Mouse (Mus musculus): ENCODE results near the gene Ube2o. TPM values are rescaled to one million over a fixed set of nuclear protein-coding genes. Genes with fewer than 3 reads are reported as not detected.

The Ube2o gene
- polyA plus RNA-seq, 1 experiment, result 133 TPM

GRCm38 (mm10) chr11:116491338-116491737 is 89.9 kb downstream of the Ube2o start:
- Histone ChIP-seq H3K27ac (ENCODE audit: control insufficient read depth, insufficient read depth, low read depth, low read length, poor library complexity) (no peak overlapping the region), H3K4me3 (replicated peaks; ENCODE audit: control insufficient read depth, low read depth, low read length) (no peak overlapping the region), H3K4me1 (ENCODE audit: control insufficient read depth, insufficient read depth, low read length) (no peaks in the 10 kb centered on the region; the same call in 1 of the 2 replicates)
- WGBS, result 69% methylated on average over 6 of the region's 6 CpGs
- no peak for TF ChIP-seq POLR2A (IDR thresholded peaks at IDR 0.05; ENCODE audit: borderline replicate concordance, control insufficient read depth, low read depth, low read length)
- TF ChIP-seq CTCF (IDR thresholded peaks at IDR 0.05; ENCODE audit: control insufficient read depth, insufficient read depth, low read length), result no peak

- TF ChIP-seq POLR2A (IDR thresholded peaks at IDR 0.05; ENCODE audit: borderline replicate concordance, control insufficient read depth, low read depth, low read length) (peak; percentile 74; the same call in 1 of the 2 replicates), CTCF (IDR thresholded peaks at IDR 0.05; ENCODE audit: control insufficient read depth, insufficient read depth, low read length) (no peak; the same call in 1 of the 2 replicates)
- WGBS, result under 1% methylated on average over 62 of the region's 62 CpGs
These were observed 90.8 kb downstream of the Ube2o start for GRCm38 (mm10) chr11:116490232-116491107.

GRCm38 (mm10) chr11:116489771-116490231 is 91.4 kb downstream of the Ube2o start:
- under 1% methylated on average over 39 of the region's 39 CpGs for WGBS
- Histone ChIP-seq H3K4me3 (replicated peaks; ENCODE audit: control insufficient read depth, low read depth, low read length) (peak overlapping the region; percentile 75), H3K27ac (ENCODE audit: control insufficient read depth, insufficient read depth, low read depth, low read length, poor library complexity) (peak overlapping the region; percentile 60), H3K4me1 (ENCODE audit: control insufficient read depth, insufficient read depth, low read length) (no peaks in the 10 kb centered on the region; the same call in 1 of the 2 replicates)
- no peak for TF ChIP-seq POLR2A (IDR thresholded peaks at IDR 0.05; ENCODE audit: borderline replicate concordance, control insufficient read depth, low read depth, low read length)
- TF ChIP-seq CTCF (IDR thresholded peaks at IDR 0.05; ENCODE audit: control insufficient read depth, insufficient read depth, low read length), result no peak

More at GRCm38 (mm10) chr11:116490232-116491107, 90.8 kb downstream of the Ube2o start:
- H3K4me3 ChIP-seq (replicated peaks; ENCODE audit: control insufficient read depth, low read depth, low read length), result peak overlapping the region; percentile 75
- peak overlapping the region; percentile 60 for H3K27ac ChIP-seq (ENCODE audit: control insufficient read depth, insufficient read depth, low read depth, low read length, poor library complexity)
- no peaks in the 10 kb centered on the region; the same call in 1 of the 2 replicates for H3K4me1 ChIP-seq (ENCODE audit: control insufficient read depth, insufficient read depth, low read length)

- TF ChIP-seq POLR2A (IDR thresholded peaks at IDR 0.05; ENCODE audit: borderline replicate concordance, control insufficient read depth, low read depth, low read length) (no peak), CTCF (IDR thresholded peaks at IDR 0.05; ENCODE audit: control insufficient read depth, insufficient read depth, low read length) (peak; percentile 50; the same call in 1 of the 2 replicates)
- no peak overlapping the region for H3K4me3 ChIP-seq (replicated peaks; ENCODE audit: control insufficient read depth, low read depth, low read length)
- H3K4me1 ChIP-seq (ENCODE audit: control insufficient read depth, insufficient read depth, low read length), result no peaks in the 10 kb centered on the region; the same call in 1 of the 2 replicates
- WGBS, result 66% methylated on average over 14 of the region's 14 CpGs
- H3K27ac ChIP-seq (ENCODE audit: control insufficient read depth, insufficient read depth, low read depth, low read length, poor library complexity), result no peak overlapping the region
These were observed 92.4 kb downstream of the Ube2o start for GRCm38 (mm10) chr11:116488693-116489375.

GRCm38 (mm10) chr11:116488207-116488606 is 93.0 kb downstream of the Ube2o start:
- Histone ChIP-seq H3K4me3 (replicated peaks; ENCODE audit: control insufficient read depth, low read depth, low read length) (no peak overlapping the region), H3K27ac (ENCODE audit: control insufficient read depth, insufficient read depth, low read depth, low read length, poor library complexity) (no peak overlapping the region), H3K4me1 (ENCODE audit: control insufficient read depth, insufficient read depth, low read length) (no peaks in the 10 kb centered on the region; the same call in 1 of the 2 replicates)
- TF ChIP-seq POLR2A (IDR thresholded peaks at IDR 0.05; ENCODE audit: borderline replicate concordance, control insufficient read depth, low read depth, low read length), result no peak
- no peak for TF ChIP-seq CTCF (IDR thresholded peaks at IDR 0.05; ENCODE audit: control insufficient read depth, insufficient read depth, low read length)

Other genes with a start within 250 kb of the Ube2o start
- gene Foxj1, start 246.0 kb downstream of the Ube2o start, polyA plus RNA-seq (2011; ENCODE audit: insufficient read depth, insufficient read length, low replicate concordance, missing spikeins), result not detected in 2 replicates
- 14.2 and 14.5 TPM in 2 replicates for gene Rnf157, start 168.4 kb downstream of the Ube2o start, polyA plus RNA-seq (2011; ENCODE audit: insufficient read depth, insufficient read length, low replicate concordance, missing spikeins)
- gene Ubald2, start 147.4 kb downstream of the Ube2o start, polyA plus RNA-seq (2011; ENCODE audit: insufficient read depth, insufficient read length, low replicate concordance, missing spikeins), result 157 and 172 TPM in 2 replicates
- gene Qrich2, start 115.2 kb downstream of the Ube2o start, polyA plus RNA-seq (2011; ENCODE audit: insufficient read depth, insufficient read length, low replicate concordance, missing spikeins), result not detected in 2 replicates
- gene Prpsap1, start 87.2 kb downstream of the Ube2o start, polyA plus RNA-seq (2011; ENCODE audit: insufficient read depth, insufficient read length, low replicate concordance, missing spikeins), result 20.1 and 41.9 TPM in 2 replicates
- 31.3 and 31.7 TPM in 2 replicates for gene Sphk1, start 50.5 kb downstream of the Ube2o start, polyA plus RNA-seq (2011; ENCODE audit: insufficient read depth, insufficient read length, low replicate concordance, missing spikeins)
- gene Aanat, start 5.0 kb upstream of the Ube2o start, polyA plus RNA-seq (2011; ENCODE audit: insufficient read depth, insufficient read length, low replicate concordance, missing spikeins), result not detected in 2 replicates
- gene Rhbdf2, start 45.6 kb upstream of the Ube2o start, polyA plus RNA-seq (2011; ENCODE audit: insufficient read depth, insufficient read length, low replicate concordance, missing spikeins), result 20.9 and 51.1 TPM in 2 replicates
- gene Prcd, start 72.1 kb upstream of the Ube2o start, polyA plus RNA-seq (2011; ENCODE audit: insufficient read depth, insufficient read length, low replicate concordance, missing spikeins), result not detected in 2 replicates
- 2.6 and 3.4 TPM in 2 replicates for gene Cygb, start 72.9 kb upstream of the Ube2o start, polyA plus RNA-seq (2011; ENCODE audit: insufficient read depth, insufficient read length, low replicate concordance, missing spikeins)
- gene St6galnac1, start 194.1 kb upstream of the Ube2o start, polyA plus RNA-seq (2011; ENCODE audit: insufficient read depth, insufficient read length, low replicate concordance, missing spikeins), result not detected in 2 replicates
- gene Mxra7, start 246.6 kb upstream of the Ube2o start, polyA plus RNA-seq (2011; ENCODE audit: insufficient read depth, insufficient read length, low replicate concordance, missing spikeins), result 1.7 and 6.6 TPM in 2 replicates

Data from bone marrow, adult 2 months (tissue).